Mouse (Mus musculus) left cerebral cortex, adult 2 months (tissue): ENCODE results near the gene Pfdn5. TPM values are rescaled to one million over a fixed set of nuclear protein-coding genes. Genes with fewer than 3 reads are reported as not detected.
A peak's percentile ranks its signal among the peaks of the same experiment; 100 is the strongest.

Source experiments
- DNase-seq, 2 experiments: peaks; one replicate each; pipeline ENCODE4 v3.0.0; 2021 to 2022; ENCODE audit warnings: low spot score in 2 of 2, mixed read lengths in 1 of 2; ENCODE audit errors: extremely low spot score in 1 of 2
- H3K27ac ChIP-seq: fragments of 200-600 bp; 2 replicates; pipeline ENCODE4 v1.8.1; 2022
- H3K4me3 ChIP-seq: fragments of 200-600 bp; 2 replicates; pipeline ENCODE4 v1.8.1; 2022
- CTCF ChIP-seq: fragments of 200-600 bp; IDR thresholded peaks from 2 replicates; pipeline ENCODE4 v1.8.1; 2022; ENCODE audit warnings: antibody characterized with exemption, mild to moderate bottlenecking, moderate library complexity
- intact Hi-C: fragments of 180-260 bp; cut with DNase I; formaldehyde crosslinking; loops from one replicate; pipeline ENCODE4 v1.15.1; 2025
- total RNA-seq, 2 experiments: library from RNA; stranded (reverse); gene quantifications; 2 replicates each; pipeline ENCODE4 v1.2.3; 2021

The Pfdn5 gene
- total RNA-seq, 2 experiments from 2014 or later: 408 to 428 TPM

DNA sequence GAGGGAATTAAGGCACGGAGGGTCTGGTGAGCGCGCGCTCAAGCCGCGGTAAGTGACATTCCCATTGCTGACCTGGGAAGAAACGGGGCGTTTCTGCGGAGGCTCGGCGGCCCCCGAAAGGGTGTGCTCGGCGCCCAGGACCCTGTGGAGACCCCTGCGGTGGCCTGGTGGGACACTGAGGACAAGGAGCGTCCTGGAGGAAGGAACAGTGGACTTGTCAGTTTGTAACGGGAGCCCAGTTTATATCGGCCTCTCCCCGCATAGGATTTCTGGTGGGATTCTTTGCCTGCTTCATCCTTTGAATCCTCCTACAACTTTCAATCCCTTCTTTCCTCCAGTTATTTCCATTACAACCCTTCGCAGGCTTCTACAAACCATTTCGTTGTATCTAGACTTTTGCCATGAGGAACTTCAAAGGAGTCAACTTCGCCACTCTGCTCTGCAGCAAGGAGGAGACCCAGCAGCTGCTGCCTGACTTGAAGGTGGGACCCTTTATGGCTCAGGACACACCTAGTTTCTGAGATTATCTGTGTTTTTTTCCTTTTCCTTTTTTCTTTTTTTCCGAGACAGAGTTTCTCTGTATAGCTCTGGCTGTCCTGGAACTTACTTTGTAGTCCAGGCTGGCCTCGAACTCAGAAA is 29.4 kb upstream of the Pfdn5 start:
- TF ChIP-seq CTCF: no peak
- DNase-seq: no peak
- Histone ChIP-seq H3K4me3 (peak overlapping the region; percentile 48), H3K27ac (no peak overlapping the region)
- intact Hi-C loops: no loop called here

DNA sequence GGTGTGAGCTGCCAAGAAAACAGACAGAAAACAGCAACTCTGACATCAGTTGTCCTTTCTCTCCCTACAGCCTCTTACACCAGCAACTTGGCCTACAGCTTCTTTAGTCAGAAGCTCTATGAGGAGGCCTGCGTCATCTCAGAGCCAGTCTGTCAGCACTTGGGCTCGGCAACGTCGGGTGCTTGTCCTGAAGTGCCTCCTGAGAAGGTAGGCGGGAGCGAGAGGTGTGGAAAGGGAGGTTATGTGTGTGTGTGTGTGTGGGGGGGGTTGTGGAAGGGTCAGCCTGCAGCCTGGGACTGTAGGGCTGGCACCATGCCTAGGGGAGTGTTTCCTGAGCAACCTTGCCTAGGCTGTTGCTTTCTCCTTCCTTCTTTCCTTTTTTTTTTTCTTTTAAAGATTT is 23.4 kb upstream of the Pfdn5 start:
- no peak for DNase-seq
- Histone ChIP-seq H3K4me3 (no peak overlapping the region), H3K27ac (no peak overlapping the region)
- no peak for TF ChIP-seq CTCF
- intact Hi-C loops: no loop called here

DNA sequence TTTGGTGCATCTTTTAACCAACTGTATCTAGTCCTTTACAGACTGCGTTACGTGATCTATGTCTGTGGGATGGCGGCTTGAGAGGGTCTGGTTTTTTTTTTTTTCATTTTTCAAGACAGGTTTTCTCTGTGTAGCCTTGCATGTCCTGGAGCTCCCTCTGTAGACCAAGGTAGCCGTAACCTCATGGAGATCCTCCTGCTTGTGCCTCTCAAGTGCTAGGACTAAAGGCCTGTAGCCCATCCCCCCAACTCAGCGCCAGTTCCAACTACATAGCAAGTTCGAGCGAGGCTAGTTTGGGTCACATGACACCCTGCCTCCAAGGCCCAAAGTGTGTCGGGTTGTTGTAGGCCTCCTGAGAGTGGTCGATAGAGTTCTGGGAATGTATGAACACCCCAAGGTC is 17.2 kb upstream of the Pfdn5 start:
- DNase-seq: no peak
- no peak for TF ChIP-seq CTCF
- intact Hi-C loops: no loop called here
- Histone ChIP-seq H3K4me3 (no peak overlapping the region), H3K27ac (no peak overlapping the region)

DNA sequence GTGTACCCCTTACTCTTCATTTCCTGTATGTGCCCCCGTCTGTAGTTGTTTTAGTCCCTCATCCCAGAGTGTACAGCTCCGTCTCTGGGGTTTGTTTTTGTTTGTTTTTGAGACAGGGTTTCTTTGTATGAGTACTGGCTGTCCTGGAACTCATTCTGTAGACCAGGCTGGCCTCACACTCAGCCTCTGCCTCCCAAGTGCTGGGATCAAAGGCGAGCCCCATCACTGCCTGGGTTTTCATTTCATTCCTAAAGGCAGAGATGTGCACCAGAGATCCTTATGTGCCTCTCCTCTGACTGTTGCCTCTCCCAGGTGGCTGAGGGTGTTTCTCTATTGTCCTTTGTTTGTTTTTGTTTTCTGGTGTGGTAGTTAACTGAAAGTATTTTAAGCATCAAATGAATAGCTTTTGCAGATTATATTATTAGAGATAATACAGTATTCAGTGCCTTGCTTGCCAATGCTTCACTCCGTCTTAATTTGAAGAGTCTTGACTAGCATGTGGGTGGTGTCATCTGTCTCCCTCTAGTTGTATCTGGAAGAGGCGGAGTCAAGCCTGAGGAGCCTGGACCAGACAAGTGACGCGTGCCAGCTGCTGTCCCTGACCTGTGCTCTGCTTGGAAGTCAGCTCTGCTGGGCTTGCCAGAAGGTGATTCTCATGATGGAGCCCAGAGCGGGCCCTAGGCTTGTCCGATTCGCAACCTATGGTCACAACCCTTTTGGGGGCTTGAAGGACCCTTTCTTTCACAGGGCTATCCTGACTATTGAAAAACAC is 15.7 kb upstream of the Pfdn5 start:
- no peak for DNase-seq
- no peak for TF ChIP-seq CTCF
- intact Hi-C loops: loop anchor here (5.0 kb wide), 1 partner anchor 133 kb away; no protein-coding TSS in a partner anchor
- Histone ChIP-seq H3K27ac (no peak overlapping the region), H3K4me3 (no peak overlapping the region)

DNA sequence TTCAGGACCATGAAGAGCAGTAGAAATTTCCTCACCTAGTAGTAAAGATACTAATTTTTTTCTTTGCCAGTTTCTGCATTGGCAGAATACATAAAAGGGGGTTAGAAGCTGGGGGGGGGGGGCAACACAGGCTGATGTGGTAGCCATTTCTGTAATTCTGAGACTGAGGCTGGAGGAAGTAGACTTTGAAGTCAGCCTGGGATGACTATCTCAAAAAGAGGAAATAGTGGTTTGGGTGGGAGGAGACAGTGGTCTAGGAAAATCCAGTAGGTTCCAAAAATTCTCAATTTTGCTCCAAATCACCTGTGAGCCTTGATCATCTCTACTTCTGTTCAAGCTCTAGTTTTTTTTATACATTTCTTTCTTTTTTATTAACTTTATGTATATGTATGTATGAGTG is 14.4 kb upstream of the Pfdn5 start:
- Histone ChIP-seq H3K4me3 (no peak overlapping the region), H3K27ac (no peak overlapping the region)
- no peak for TF ChIP-seq CTCF
- intact Hi-C loops: loop anchor here (5.0 kb wide), 1 partner anchor 134 kb away; no protein-coding TSS in a partner anchor
- DNase-seq: no peak

DNA sequence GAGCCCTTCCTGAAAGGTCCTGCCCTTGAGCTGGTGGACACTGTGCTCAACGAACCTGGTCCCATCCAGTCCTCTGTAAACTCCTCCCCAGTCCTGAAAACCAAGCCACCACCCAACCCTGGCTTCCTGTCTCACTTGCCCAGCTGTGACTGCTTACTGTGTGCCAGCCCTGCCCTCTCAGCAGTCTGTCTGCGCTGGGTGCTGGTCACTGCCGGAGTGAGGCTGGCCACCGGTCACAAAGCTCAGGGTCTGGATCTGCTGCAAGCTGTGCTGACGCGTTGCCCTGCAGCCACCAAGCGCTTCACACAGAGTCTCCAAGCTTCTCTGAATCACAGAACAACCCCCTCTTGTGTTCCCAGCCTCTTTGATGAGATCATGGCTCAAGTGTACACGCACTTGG is 10.6 kb upstream of the Pfdn5 start:
- intact Hi-C loops: loop anchor here (1.0 kb wide), 1 partner anchor 76 kb away; no protein-coding TSS in a partner anchor
- Histone ChIP-seq H3K4me3 (no peak overlapping the region), H3K27ac (no peak overlapping the region)
- TF ChIP-seq CTCF: no peak
- no peak for DNase-seq

DNA sequence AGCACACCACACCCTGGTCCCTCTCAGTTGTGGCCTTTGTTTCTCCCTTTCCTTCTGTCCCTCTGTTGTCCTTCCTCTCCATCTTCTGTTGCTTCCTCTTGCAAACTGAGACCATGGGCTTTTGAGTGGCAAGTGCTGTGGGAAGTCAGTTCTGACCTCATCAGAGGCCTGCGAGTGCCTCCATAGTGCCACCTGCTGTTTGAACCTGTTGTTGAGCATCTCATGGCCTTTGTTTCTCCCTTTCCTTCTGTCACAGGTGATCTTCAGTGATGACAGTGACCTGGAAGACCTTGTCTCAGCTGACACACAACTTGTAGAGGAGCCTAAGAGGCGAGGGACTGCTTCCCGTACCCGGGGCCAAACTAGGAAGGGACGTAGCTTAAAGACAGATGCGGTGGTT is 9.7 kb upstream of the Pfdn5 start:
- Histone ChIP-seq H3K27ac (no peak overlapping the region), H3K4me3 (no peak overlapping the region)
- intact Hi-C loops: loop anchor here (2.0 kb wide), 1 partner anchor 27 kb away; no protein-coding TSS in a partner anchor
- peak; percentile 40 to 60 for DNase-seq
- peak; percentile 83 for TF ChIP-seq CTCF

DNA sequence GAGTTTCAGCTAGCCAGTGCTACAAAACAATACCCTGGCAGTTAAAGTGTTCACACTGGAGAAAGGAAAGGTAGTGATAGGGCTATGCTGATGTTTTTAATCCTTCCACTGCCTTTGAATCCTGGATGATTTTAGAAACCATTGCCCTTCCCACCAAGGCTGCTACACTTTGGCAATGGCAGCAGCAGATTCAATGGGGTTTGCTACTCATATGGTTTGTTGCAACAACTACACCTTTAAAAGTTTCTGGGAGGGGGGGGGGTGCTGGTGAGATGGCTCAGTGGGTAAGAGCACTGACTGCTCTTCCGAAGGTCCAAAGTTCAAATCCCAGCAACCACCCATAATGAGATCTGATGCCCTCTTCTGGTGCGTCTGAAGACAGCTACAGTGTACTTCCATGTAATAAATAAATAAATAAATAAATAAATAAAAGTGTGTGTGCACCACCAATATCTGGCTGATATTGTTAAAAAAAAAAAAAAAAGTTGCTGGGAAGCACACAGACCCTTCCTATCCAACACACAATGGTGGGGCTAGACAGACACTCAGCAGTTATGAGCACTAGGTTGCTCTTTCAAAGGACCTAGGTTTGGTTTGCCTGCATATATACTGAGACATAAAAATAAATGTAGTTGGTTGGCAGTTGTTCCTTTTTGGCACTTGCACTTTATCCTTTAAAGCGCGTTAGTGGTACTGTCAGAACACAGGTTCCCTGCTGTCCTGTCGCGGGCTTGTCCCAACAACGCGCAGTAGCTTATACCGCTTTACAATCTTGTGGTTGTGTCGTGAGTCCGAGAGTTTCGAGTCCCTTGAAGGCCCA is 1.1 kb upstream of the Pfdn5 start:
- intact Hi-C loops: no loop called here
- peak overlapping the region; percentile 36; the same call in 1 of the 2 replicates for H3K27ac ChIP-seq
- peak overlapping the region; percentile 46 for H3K4me3 ChIP-seq
- DNase-seq: no peak
- no peak; the same call in 1 of the 2 replicates for TF ChIP-seq CTCF

DNA sequence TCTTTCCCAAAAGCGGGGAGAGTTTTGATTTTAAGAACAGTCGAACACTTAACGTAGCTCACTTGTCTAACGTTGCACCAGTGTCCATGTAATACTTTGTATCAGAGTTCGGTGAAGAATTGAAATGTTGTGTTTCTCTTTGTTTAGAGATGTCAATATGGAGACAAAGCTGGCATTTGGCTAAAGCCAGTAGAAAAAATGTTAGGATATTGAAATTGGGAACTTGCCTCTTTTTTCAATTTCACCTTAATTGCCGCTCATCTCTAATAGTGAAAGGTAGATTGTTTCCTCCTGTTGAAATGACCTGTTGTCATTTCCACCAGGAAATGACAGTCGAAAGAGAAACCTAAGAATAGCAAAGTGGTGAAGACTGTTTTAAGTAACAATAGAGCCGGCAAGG is 976 bp downstream of the Pfdn5 start:
- DNase-seq: no peak
- H3K4me3 ChIP-seq: peak overlapping the region; percentile 76
- H3K27ac ChIP-seq: peak overlapping the region; percentile 93; the same call in 1 of the 2 replicates
- no peak for TF ChIP-seq CTCF
- intact Hi-C loops: loop anchor here (2.0 kb wide), 1 partner anchor 48 kb away; the partner anchor contains the start of gene Mfsd5

DNA sequence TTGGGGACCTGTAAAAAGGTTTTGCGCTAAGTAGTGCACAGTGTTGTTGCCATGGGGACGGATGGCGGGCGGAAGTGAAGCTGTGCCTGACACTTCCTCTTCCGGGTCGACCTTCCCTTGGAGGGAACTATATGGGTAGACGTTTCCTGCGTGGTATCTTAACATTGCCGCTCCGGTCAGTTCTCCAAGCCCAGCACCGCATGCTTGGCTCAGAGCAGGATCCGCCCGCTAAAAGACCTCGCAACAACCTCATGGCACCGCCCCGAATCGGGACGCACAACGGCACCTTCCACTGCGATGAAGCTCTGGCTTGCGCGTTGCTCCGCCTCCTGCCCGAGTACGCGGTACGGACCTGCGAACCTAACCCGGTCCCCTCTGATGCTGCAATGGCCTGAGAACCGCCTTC is 5.7 kb downstream of the Pfdn5 start, which contains the start of gene Myg1:
Myg1 (plus strand) TSS at position 100 of the 406 bp plus-strand sequence.
- no peak for TF ChIP-seq CTCF
- DNase-seq: peak; percentile 76 to 83
- Histone ChIP-seq H3K4me3 (peak within 1 kb of the TSS; percentile 81), H3K27ac (peak within 1 kb of the TSS; percentile 60)
- intact Hi-C loops: no loop called here

DNA sequence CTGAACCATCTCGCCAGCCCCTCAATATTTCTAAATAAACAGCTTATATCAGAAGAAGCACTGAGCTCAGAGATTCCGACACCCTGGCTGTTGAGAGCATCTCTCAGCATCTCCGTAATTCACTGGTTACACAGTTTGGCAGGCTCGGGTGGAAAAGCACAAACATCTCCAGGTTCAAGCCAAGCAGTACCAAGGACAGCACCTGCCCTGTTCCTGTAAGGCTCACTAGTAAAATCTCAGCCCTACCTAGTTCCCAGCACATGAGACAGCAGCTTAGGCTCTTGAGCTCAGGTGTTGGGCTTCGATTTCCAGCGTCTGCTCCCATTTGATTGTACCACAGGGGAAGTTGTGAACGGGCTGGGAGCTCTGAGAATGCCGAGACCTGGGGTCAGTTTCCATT is 9.3 kb downstream of the Pfdn5 start:
- no peak for TF ChIP-seq CTCF
- intact Hi-C loops: no loop called here
- Histone ChIP-seq H3K4me3 (no peak overlapping the region), H3K27ac (no peak overlapping the region)
- no peak for DNase-seq
